Mouse (Mus musculus) liver, adult 2 months (tissue): ENCODE results near the gene Tfap2a.

Experiments
- CTCF ChIP-seq: fragments of 200-500 bp; IDR thresholded peaks from 2 replicates; pipeline ENCODE4 v1.5.1; 2011; ENCODE audit warnings: low read depth, low read length, control low read depth
- POLR2A ChIP-seq: fragments of 200-500 bp; IDR thresholded peaks from 2 replicates; pipeline ENCODE4 v1.6.1; 2011; ENCODE audit warnings: low read length, control low read depth; ENCODE audit not compliant: insufficient read depth; ENCODE audit errors: extremely low read depth

- TF ChIP-seq CTCF (no peak), POLR2A (no peak)
These were observed 14.6 kb downstream of the Tfap2a start for GRCm38 (mm10) chr13:40723598-40723920.
